Mouse (Mus musculus): Measurements from ENCODE around the gene Mdm1.

- no peak for TF ChIP-seq CTCF (IDR thresholded peaks at IDR 0.05)
- TF ChIP-seq EP300 (IDR thresholded peaks at IDR 0.05), result no peak
These were observed 1.6 kb upstream of the Mdm1 start for GRCm38 (mm10) chr10:118139837-118140570.
